Mouse (Mus musculus): ENCODE results near the gene Bmt2. TPM values are rescaled to one million over a fixed set of nuclear protein-coding genes. Genes with fewer than 3 reads are reported as not detected.

Gene Bmt2
- total RNA-seq, 2 experiments from 2014 or later, result 24.1 to 25.3 TPM

DNA sequence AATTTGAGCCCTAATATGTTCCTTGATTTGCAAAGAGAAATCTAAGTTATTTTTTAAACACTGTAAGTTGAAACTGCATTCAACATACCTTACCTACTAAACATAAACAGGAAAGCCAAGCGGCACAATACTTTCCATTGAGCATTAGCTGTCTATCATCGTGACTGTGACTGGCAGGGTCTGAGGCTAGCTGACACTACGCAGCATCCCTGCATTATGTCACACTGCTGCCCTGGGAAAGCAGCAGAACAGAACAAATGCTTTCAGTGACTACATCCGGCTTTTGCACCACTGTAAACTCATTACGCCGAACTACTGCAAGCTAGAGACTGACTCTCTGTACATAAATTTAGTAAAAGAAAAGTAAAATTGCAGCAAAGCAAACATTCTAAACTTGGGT, 93.0 kb downstream of the Bmt2 start:
- no peak for DNase-seq (ENCODE audit: extremely low spot score in 1 of 2, low spot score in 2 of 2)
- intact Hi-C loops (cut with DNase I), result no loop called here

DNA sequence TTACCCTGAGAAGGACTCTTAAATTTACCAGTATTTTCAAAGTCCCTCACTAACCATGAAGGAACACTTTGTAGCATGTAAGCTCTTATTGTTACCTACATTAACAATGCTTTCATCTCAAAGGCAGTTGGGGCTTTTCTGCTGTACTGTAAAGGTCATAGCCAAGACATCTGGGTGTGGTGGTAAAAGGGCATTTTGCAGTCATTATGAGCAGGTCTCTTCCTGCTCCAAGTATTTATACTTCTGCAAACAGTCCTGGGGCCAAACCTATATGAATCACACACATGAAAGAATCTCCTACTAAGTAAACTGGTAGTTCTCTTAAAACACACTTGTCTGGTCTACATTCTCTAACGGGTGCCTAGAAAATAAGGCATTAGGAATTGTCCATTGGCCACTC, 95.7 kb downstream of the Bmt2 start:
- DNase-seq (ENCODE audit: extremely low spot score in 1 of 2, low spot score in 2 of 2), result no peak
- intact Hi-C loops (cut with DNase I), result no loop called here

Other genes starting within 250 kb of the Bmt2 start
- gene Tmem168, start 69.9 kb downstream of the Bmt2 start, total RNA-seq (2021), result 10 to 100 TPM; 15.1 to 21.0 TPM
- gene Gpr85, start 162.0 kb upstream of the Bmt2 start, total RNA-seq (2021), result 10 to 100 TPM; 76.7 to 80.9 TPM
- gene 2610001J05Rik, start 193.6 kb upstream of the Bmt2 start, total RNA-seq (2021), result 10 to 100 TPM; 53.4 to 63.5 TPM